Mouse (Mus musculus): ENCODE measurements around the gene Islr2. TPM values are rescaled to one million over a fixed set of nuclear protein-coding genes. Genes with fewer than 3 reads are reported as not detected.

The Islr2 gene
- total and polyA plus RNA-seq, 3 experiments, result 0.03 to 0.11 TPM; not detected in 1

DNA sequence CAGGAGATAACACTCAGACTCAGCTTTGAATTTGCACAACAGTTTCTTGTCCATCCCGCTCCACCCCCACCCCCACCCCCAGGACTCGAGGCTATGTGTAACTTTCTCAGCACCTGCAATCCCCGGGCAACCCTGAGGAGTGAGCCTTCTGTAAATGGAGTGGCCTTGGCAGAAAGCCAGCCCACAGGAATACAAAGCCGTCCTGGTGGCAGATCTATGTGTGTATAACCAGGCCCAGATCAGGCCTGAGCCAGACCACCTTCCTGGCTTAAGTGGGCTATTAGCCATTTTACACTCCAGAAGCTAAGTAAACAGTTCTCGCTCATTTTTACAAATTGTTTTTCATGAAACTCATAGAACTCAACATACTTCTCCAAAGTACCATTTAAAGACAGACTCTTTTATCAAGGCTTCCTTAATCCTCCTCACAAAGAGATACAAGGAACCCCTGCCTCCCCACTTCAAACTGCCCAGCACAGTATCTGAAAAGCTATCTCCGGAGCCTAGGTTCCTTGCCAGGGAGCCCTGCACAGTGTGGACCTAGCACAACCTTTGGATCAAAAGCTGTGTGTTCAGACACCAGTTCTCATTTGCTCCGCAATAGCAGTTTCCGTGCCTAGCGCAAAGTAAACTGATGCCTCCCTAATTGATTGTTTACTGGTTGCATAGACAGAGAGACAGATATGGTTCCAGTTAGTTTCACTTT, 37.8 kb upstream of the Islr2 start:
- Histone ChIP-seq H3K4me3 (ENCODE audit: low read depth, low read length) (no peak overlapping the region), H3K36me3 (replicated peaks) (peaks cover 74% of the 10 kb centered on the region), H3K27me3 (ENCODE audit: insufficient read depth, low read length) (no peaks in the 10 kb centered on the region), H3K9me3 (replicated peaks) (no peaks in the 10 kb centered on the region), H3K4me1 (ENCODE audit: insufficient read depth, low read depth, low read length) (peaks cover 68% of the 10 kb centered on the region)
- ATAC-seq (ENCODE audit: extremely low read depth, insufficient number of reproducible peaks, low FRiP score, poor library complexity, severe bottlenecking) (no peak), DNase-seq (ENCODE audit: low spot score) (no peak)
- TF ChIP-seq POLR2AphosphoS5 (IDR thresholded peaks at IDR 0.05; ENCODE audit: insufficient replicate concordance, low read depth, low read length) (no peak), GATA2 (IDR thresholded peaks at IDR 0.05; ENCODE audit: borderline replicate concordance, low read depth, low read length) (no peak), TAL1 (conservative IDR thresholded peaks at IDR 0.05; ENCODE audit: low read depth, low read length) (no peak), CTCF (IDR thresholded peaks at IDR 0.05; ENCODE audit: low read depth, low read length) (no peak), GATA1 (IDR thresholded peaks at IDR 0.05; ENCODE audit: borderline replicate concordance, low read length) (no peak)

DNA sequence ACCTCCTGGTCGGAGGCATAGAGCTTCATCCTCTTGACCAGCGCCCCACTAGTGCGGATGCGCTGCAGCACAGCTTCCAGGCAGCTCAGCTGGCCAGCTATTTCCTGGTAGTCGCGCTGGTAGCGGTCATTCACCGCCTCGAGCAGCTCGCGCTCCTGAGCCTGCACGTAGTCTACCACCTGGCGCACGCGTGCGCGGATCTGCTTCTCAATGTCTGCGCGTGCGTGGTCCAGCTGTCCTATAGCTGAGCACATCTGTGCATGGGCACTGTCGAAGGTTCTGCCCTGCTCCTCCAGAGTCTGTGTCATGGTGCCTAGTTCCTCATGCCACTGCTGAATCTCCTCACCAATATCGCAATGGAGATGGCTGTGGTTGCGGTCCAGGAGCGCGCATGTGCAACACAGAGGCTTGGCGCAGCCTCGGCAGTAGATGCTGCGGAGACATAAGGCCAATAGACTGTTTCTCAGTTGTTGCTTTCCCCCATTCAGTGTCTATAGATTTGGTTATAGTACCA, 30.4 kb upstream of the Islr2 start:
- ATAC-seq (ENCODE audit: extremely low read depth, insufficient number of reproducible peaks, low FRiP score, poor library complexity, severe bottlenecking) (no peak), DNase-seq (ENCODE audit: low spot score) (no peak)
- Histone ChIP-seq H3K9me3 (replicated peaks) (no peaks in the 10 kb centered on the region), H3K4me1 (ENCODE audit: insufficient read depth, low read depth, low read length) (peaks cover 28% of the 10 kb centered on the region), H3K27me3 (ENCODE audit: insufficient read depth, low read length) (no peaks in the 10 kb centered on the region; the same call in 1 of the 2 replicates), H3K4me3 (ENCODE audit: low read depth, low read length) (0 out of 2 replicates have a peak overlapping the region, but pooled peaks have one; percentile 5), H3K36me3 (replicated peaks) (peaks cover 76% of the 10 kb centered on the region)
- TF ChIP-seq POLR2AphosphoS5 (IDR thresholded peaks at IDR 0.05; ENCODE audit: insufficient replicate concordance, low read depth, low read length) (no peak), CTCF (IDR thresholded peaks at IDR 0.05; ENCODE audit: low read depth, low read length) (no peak), TAL1 (conservative IDR thresholded peaks at IDR 0.05; ENCODE audit: low read depth, low read length) (no peak), GATA2 (IDR thresholded peaks at IDR 0.05; ENCODE audit: borderline replicate concordance, low read depth, low read length) (no peak), GATA1 (IDR thresholded peaks at IDR 0.05; ENCODE audit: borderline replicate concordance, low read length) (no peak)

GRCm38 (mm10) chr9:58232374-58232773, 28.3 kb upstream of the Islr2 start:
- Histone ChIP-seq H3K4me1 (ENCODE audit: insufficient read depth, low read depth, low read length) (peaks cover 25% of the 10 kb centered on the region), H3K9me3 (replicated peaks) (no peaks in the 10 kb centered on the region), H3K36me3 (replicated peaks) (peaks cover 88% of the 10 kb centered on the region), H3K27me3 (ENCODE audit: insufficient read depth, low read length) (no peaks in the 10 kb centered on the region; the same call in 1 of the 2 replicates), H3K4me3 (ENCODE audit: low read depth, low read length) (no peak overlapping the region)
- DNase-seq (ENCODE audit: low spot score), result no peak
- no peak for ATAC-seq (ENCODE audit: extremely low read depth, insufficient number of reproducible peaks, low FRiP score, poor library complexity, severe bottlenecking)
- TF ChIP-seq GATA1 (IDR thresholded peaks at IDR 0.05; ENCODE audit: borderline replicate concordance, low read length), result no peak
- TF ChIP-seq CTCF (IDR thresholded peaks at IDR 0.05; ENCODE audit: low read depth, low read length), result no peak
- TF ChIP-seq TAL1 (conservative IDR thresholded peaks at IDR 0.05; ENCODE audit: low read depth, low read length), result no peak
- TF ChIP-seq GATA2 (IDR thresholded peaks at IDR 0.05; ENCODE audit: borderline replicate concordance, low read depth, low read length), result no peak
- no peak for TF ChIP-seq POLR2AphosphoS5 (IDR thresholded peaks at IDR 0.05; ENCODE audit: insufficient replicate concordance, low read depth, low read length)

GRCm38 (mm10) chr9:58231746-58232145, 27.6 kb upstream of the Islr2 start:
- Histone ChIP-seq H3K4me1 (ENCODE audit: insufficient read depth, low read depth, low read length) (peaks cover 24% of the 10 kb centered on the region), H3K4me3 (ENCODE audit: low read depth, low read length) (no peak overlapping the region), H3K9me3 (replicated peaks) (no peaks in the 10 kb centered on the region), H3K27me3 (ENCODE audit: insufficient read depth, low read length) (no peaks in the 10 kb centered on the region; the same call in 1 of the 2 replicates), H3K36me3 (replicated peaks) (peaks cover 88% of the 10 kb centered on the region)
- DNase-seq (ENCODE audit: low spot score) (no peak), ATAC-seq (ENCODE audit: extremely low read depth, insufficient number of reproducible peaks, low FRiP score, poor library complexity, severe bottlenecking) (no peak)
- TF ChIP-seq CTCF (IDR thresholded peaks at IDR 0.05; ENCODE audit: low read depth, low read length) (no peak), TAL1 (conservative IDR thresholded peaks at IDR 0.05; ENCODE audit: low read depth, low read length) (no peak), GATA2 (IDR thresholded peaks at IDR 0.05; ENCODE audit: borderline replicate concordance, low read depth, low read length) (no peak), GATA1 (IDR thresholded peaks at IDR 0.05; ENCODE audit: borderline replicate concordance, low read length) (no peak), POLR2AphosphoS5 (IDR thresholded peaks at IDR 0.05; ENCODE audit: insufficient replicate concordance, low read depth, low read length) (no peak)

- no peaks in the 10 kb centered on the region for H3K9me3 ChIP-seq (replicated peaks)
- no peaks in the 10 kb centered on the region; the same call in 1 of the 2 replicates for H3K27me3 ChIP-seq (ENCODE audit: insufficient read depth, low read length)
- H3K4me1 ChIP-seq (ENCODE audit: insufficient read depth, low read depth, low read length), result peaks cover 30% of the 10 kb centered on the region
- H3K36me3 ChIP-seq (replicated peaks), result peaks cover 98% of the 10 kb centered on the region
- H3K4me3 ChIP-seq (ENCODE audit: low read depth, low read length), result no peak overlapping the region
- DNase-seq (ENCODE audit: low spot score) (no peak), ATAC-seq (ENCODE audit: extremely low read depth, insufficient number of reproducible peaks, low FRiP score, poor library complexity, severe bottlenecking) (no peak)
- TF ChIP-seq TAL1 (conservative IDR thresholded peaks at IDR 0.05; ENCODE audit: low read depth, low read length) (no peak), GATA2 (IDR thresholded peaks at IDR 0.05; ENCODE audit: borderline replicate concordance, low read depth, low read length) (no peak), CTCF (IDR thresholded peaks at IDR 0.05; ENCODE audit: low read depth, low read length) (no peak), POLR2AphosphoS5 (IDR thresholded peaks at IDR 0.05; ENCODE audit: insufficient replicate concordance, low read depth, low read length) (no peak), GATA1 (IDR thresholded peaks at IDR 0.05; ENCODE audit: borderline replicate concordance, low read length) (no peak)
Observed at GRCm38 (mm10) chr9:58228777-58229466, 24.8 kb upstream of the Islr2 start.

Measured in G1E (cell line).